Mouse (Mus musculus) lung, postnatal 0 days (tissue): ENCODE results near the gene Prdm8.
A peak's percentile ranks its signal among the peaks of the same experiment; 100 is the strongest.

Experiments used
- CTCF ChIP-seq: IDR thresholded peaks from 2 replicates; pipeline ENCODE4 v1.5.1; 2016; ENCODE audit warnings: antibody characterized with exemption, mild to moderate bottlenecking
- EP300 ChIP-seq: IDR thresholded peaks from 2 replicates; pipeline ENCODE4 v1.6.1; 2016; ENCODE audit warnings: antibody characterized with exemption, mild to moderate bottlenecking, control low read depth

DNA sequence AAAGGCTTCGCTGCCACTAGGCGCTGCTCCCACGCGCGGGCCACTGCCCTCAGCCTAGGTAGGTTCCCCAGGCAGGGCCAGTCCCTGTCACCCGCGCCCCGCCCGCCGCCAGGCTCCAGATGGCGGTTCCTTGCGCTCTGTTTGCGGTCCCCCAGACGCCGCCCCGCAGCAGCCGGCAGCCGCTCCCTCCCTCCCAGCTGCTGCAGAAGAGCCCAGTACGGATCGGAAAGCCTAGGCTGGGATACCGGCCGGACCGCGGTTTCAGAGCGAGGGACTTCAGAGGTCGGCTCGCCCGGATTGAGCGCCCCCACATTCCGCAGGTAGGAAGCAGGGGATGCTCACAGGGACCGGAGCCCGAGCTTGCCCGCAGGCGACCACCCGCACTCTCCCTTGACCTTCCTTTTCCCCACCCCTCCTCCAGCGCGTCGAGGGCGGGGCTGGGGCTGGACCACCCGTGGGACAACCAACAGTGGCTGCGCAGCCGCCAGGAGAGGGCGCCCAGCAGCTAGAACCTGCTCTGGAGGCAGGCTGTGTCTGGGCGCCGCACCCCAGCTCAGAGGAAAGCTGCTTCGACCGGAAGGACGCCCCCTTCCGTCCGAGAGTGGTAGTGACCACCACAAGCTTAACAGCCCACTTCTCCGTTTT lies at the start of gene Prdm8:
- TF ChIP-seq CTCF (peak; percentile 93), EP300 (no peak)
